Mouse (Mus musculus) ES-Bruce4 (cell line): Measurements from ENCODE around the gene Flvcr1. TPM values are rescaled to one million over a fixed set of nuclear protein-coding genes. Genes with fewer than 3 reads are reported as not detected.

ENCODE experiments used
- H3K27ac ChIP-seq: 2 replicates; pipeline ENCODE4 v1.5.1; 2012; ENCODE audit warnings: low read length, inconsistent platforms; ENCODE audit not compliant: insufficient read depth
- H3K27me3 ChIP-seq: 2 replicates; pipeline ENCODE4 v1.6.1; 2012; ENCODE audit warnings: mild to moderate bottlenecking, low read length, inconsistent platforms; ENCODE audit not compliant: control insufficient read depth, poor library complexity, insufficient read depth, severe bottlenecking
- H3K36me3 ChIP-seq: 2 replicates; pipeline ENCODE4 v1.6.1; 2012; ENCODE audit warnings: inconsistent platforms, mild to moderate bottlenecking, low read length, moderate library complexity; ENCODE audit not compliant: control insufficient read depth, poor library complexity, insufficient read depth, severe bottlenecking
- H3K4me1 ChIP-seq: one replicate; pipeline ENCODE4 v1.8.1; 2011; ENCODE audit warnings: low read length; ENCODE audit not compliant: control insufficient read depth, insufficient read depth
- H3K4me3 ChIP-seq: 2 replicates; pipeline ENCODE4 v1.5.1; 2011; ENCODE audit warnings: low read depth, mild to moderate bottlenecking, low read length
- H3K9ac ChIP-seq: 2 replicates; pipeline ENCODE4 v1.6.1; 2012; ENCODE audit warnings: low read depth, mild to moderate bottlenecking, inconsistent platforms; ENCODE audit not compliant: poor library complexity, severe bottlenecking
- H3K9me3 ChIP-seq: replicated peaks from 2 replicates; pipeline ENCODE4 v1.6.1; 2012; ENCODE audit warnings: mild to moderate bottlenecking, low read length, inconsistent platforms; ENCODE audit not compliant: control insufficient read depth, poor library complexity, insufficient read depth, severe bottlenecking
- CTCF ChIP-seq: IDR thresholded peaks from one replicate; pipeline ENCODE4 v1.8.1; 2011; ENCODE audit warnings: low read depth, low read length
- EP300 ChIP-seq: IDR thresholded peaks from 2 replicates; pipeline ENCODE4 v1.6.1; 2011; ENCODE audit warnings: low read depth, low read length; ENCODE audit not compliant: insufficient read depth
- POLR2A ChIP-seq: IDR thresholded peaks from one replicate; pipeline ENCODE4 v1.8.1; 2011; ENCODE audit warnings: low read length; ENCODE audit not compliant: insufficient read depth
- polyA plus RNA-seq: library from polyadenylated mRNA; stranded (reverse); fragments of >200 nt; gene quantifications from 2 replicates; pipeline ENCODE4 v1.2.4, GENCODE M21; 2011; ENCODE audit warnings: low read depth; ENCODE audit not compliant: missing spikeins, insufficient read depth, insufficient read length

Gene Flvcr1
- polyA plus RNA-seq, 1 experiment, result 10.0 TPM

DNA sequence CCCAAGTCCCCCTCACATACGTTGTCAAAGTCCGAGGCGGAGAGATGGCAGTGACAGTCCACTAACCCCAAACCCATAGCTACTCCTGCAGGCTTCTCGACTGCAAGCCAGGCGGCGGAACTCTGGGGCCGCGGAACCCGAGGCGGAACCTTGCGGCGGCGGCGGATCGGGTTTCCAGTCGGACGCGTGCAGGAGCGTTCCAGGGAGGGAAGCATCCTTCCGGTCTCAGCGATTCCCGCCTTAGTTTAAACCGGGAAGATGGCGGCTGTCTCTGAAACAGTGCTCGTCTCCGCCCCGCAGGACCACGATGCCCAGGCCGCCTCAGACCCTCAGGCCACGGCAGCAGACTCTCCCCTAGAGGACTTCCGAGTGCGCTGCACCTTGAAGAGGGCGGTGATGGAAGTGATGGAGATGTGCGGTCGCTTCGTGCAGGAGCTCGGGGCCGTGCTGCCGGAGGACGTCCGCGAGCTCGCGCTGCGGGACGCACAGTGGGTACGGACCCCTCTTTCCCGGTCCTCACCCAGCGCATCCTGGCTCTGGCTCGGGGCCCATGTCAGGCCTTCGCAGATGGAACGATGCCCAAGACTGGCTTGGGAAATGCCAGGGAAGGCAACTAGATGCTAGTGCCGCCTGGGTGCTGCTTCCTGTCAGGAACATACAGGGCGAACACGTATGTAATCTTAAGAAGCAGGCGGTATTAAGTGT lies 37.0 kb upstream of the Flvcr1 start, which contains the start of the genes Tatdn3 and Nsl1:
Gene Tatdn3, minus strand, starts transcription at position 152 of the 705 bp plus-strand sequence.
Gene Nsl1, plus strand, starts transcription at position 232 of the 705 bp plus-strand sequence.
- peak within 1 kb of the TSS; percentile 90 for H3K9ac ChIP-seq
- H3K27me3 ChIP-seq, result no peaks in the 10 kb centered on the region
- TF ChIP-seq EP300, result no peak
- no peak for TF ChIP-seq POLR2A
- no peak for TF ChIP-seq CTCF

DNA sequence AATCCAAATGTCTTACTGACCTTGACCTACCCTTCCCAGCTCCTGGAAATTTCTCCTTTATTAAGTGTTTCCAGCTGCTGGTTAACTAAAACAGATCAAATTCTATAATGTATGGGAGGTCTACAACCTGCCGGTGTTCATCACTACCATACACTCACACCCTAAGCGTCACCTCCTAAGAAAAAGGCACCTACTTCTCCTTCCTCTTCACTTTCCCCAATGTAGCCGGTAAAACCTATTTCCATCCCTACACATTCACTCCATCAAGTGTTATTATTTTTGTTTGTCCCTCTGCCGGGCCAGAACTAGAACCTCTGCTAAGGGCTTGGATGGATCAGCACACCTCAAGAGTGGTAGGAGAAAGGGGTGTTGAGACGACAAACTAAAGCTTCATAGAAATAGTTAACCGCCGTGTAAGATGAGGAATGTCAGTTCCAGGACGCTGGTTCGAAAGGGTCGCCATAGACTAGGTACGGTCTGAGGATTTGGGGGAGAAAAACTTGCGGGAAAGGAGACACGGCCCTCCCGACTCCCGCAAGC lies 36.4 kb upstream of the Flvcr1 start:
- no peaks in the 10 kb centered on the region for H3K4me1 ChIP-seq
- no peak for TF ChIP-seq POLR2A
- H3K9me3 ChIP-seq, result no peaks in the 10 kb centered on the region
- no peak overlapping the region for H3K27ac ChIP-seq
- H3K27me3 ChIP-seq, result no peaks in the 10 kb centered on the region
- peaks cover 7% of the 10 kb centered on the region for H3K36me3 ChIP-seq
- peak overlapping the region; percentile 90 for H3K9ac ChIP-seq
- H3K4me3 ChIP-seq, result peak overlapping the region; percentile 76

More for the DNA sequence above, 37.0 kb upstream of the Flvcr1 start, which contains the start of the genes Tatdn3 and Nsl1:
- Histone ChIP-seq H3K4me3 (peak within 1 kb of the TSS; percentile 84), H3K9me3 (no peaks in the 10 kb centered on the region), H3K36me3 (peaks cover 7% of the 10 kb centered on the region), H3K4me1 (no peaks in the 10 kb centered on the region), H3K27ac (no peak within 1 kb of the TSS)

GRCm38 (mm10) chr1:191057461-191057860 lies 31.5 kb upstream of the Flvcr1 start:
- H3K27me3 ChIP-seq, result no peaks in the 10 kb centered on the region
- TF ChIP-seq POLR2A, result no peak
- no peak overlapping the region for H3K9ac ChIP-seq
- no peak overlapping the region for H3K4me3 ChIP-seq
- no peaks in the 10 kb centered on the region for H3K4me1 ChIP-seq
- H3K27ac ChIP-seq, result no peak overlapping the region
- no peaks in the 10 kb centered on the region for H3K36me3 ChIP-seq
- no peaks in the 10 kb centered on the region for H3K9me3 ChIP-seq

- TF ChIP-seq POLR2A, result no peak
- TF ChIP-seq CTCF, result no peak
- no peak for TF ChIP-seq EP300
- Histone ChIP-seq H3K27me3 (no peaks in the 10 kb centered on the region), H3K36me3 (no peaks in the 10 kb centered on the region)
These were observed 29.5 kb upstream of the Flvcr1 start for GRCm38 (mm10) chr1:191055533-191055873.

GRCm38 (mm10) chr1:191054870-191055532 lies 29.0 kb upstream of the Flvcr1 start:
- Histone ChIP-seq H3K9ac (no peak overlapping the region), H3K4me3 (no peak overlapping the region), H3K27me3 (no peaks in the 10 kb centered on the region), H3K36me3 (no peaks in the 10 kb centered on the region), H3K9me3 (no peaks in the 10 kb centered on the region), H3K27ac (no peak overlapping the region), H3K4me1 (no peaks in the 10 kb centered on the region)
- peak; percentile 23 for TF ChIP-seq CTCF
- TF ChIP-seq POLR2A, result no peak
- no peak for TF ChIP-seq EP300

More at GRCm38 (mm10) chr1:191055533-191055873, 29.5 kb upstream of the Flvcr1 start:
- no peaks in the 10 kb centered on the region for H3K4me1 ChIP-seq
- no peak overlapping the region for H3K4me3 ChIP-seq
- no peaks in the 10 kb centered on the region for H3K9me3 ChIP-seq
- no peak overlapping the region for H3K27ac ChIP-seq
- no peak overlapping the region for H3K9ac ChIP-seq

DNA sequence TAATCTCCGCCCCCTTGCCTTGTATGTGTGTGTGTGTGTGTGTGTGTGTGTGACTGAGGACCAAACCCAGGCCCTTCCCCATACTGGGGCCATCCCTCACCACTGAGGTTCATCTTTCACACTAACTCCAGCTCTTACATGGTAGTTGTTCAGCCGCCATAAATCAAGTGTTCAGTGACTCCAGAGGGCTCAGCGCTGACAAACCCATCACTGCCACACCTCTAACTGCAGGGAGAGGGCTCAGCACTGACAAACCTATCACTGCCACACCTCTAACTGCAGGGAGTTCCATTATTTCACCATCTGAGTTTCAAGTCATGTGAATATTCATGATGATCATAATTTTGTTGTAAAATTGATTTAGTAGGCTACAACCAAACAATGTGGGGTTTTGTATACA lies 27.6 kb upstream of the Flvcr1 start:
- H3K9ac ChIP-seq, result no peak overlapping the region
- H3K4me1 ChIP-seq, result no peaks in the 10 kb centered on the region
- no peaks in the 10 kb centered on the region for H3K27me3 ChIP-seq
- H3K4me3 ChIP-seq, result no peak overlapping the region
- H3K36me3 ChIP-seq, result no peaks in the 10 kb centered on the region
- H3K9me3 ChIP-seq, result no peaks in the 10 kb centered on the region
- no peak overlapping the region for H3K27ac ChIP-seq
- TF ChIP-seq CTCF, result no peak
- no peak for TF ChIP-seq EP300
- no peak for TF ChIP-seq POLR2A
